Mouse (Mus musculus) adrenal gland, postnatal 10 days (tissue): Measurements from ENCODE around the gene Atxn7l2. TPM values are rescaled to one million over a fixed set of nuclear protein-coding genes. Genes with fewer than 3 reads are reported as not detected.
A peak's percentile ranks its signal among the peaks of the same experiment; 100 is the strongest.

ENCODE experiments used
- DNase-seq: peaks from one replicate; pipeline ENCODE4 v3.0.0; 2021; ENCODE audit warnings: mixed read lengths
- total RNA-seq, 2 experiments: library from RNA; stranded (reverse); gene quantifications; 2 replicates each; pipeline ENCODE4 v1.2.3; 2021

Gene Atxn7l2
- total RNA-seq, 2 experiments from 2014 or later: 7.6 to 10.1 TPM

GRCm38 (mm10) chr3:108205601-108206000, 5.1 kb downstream of the Atxn7l2 start:
- no peak for DNase-seq

GRCm38 (mm10) chr3:108204470-108204869, 6.3 kb downstream of the Atxn7l2 start:
- DNase-seq: no peak

- peak; percentile 88 for DNase-seq
These were observed 7.0 kb downstream of the Atxn7l2 start for GRCm38 (mm10) chr3:108203621-108204325.

- no peak for DNase-seq
These were observed 7.5 kb downstream of the Atxn7l2 start for GRCm38 (mm10) chr3:108203212-108203611.

- no peak for DNase-seq
These were observed 8.2 kb downstream of the Atxn7l2 start for GRCm38 (mm10) chr3:108202506-108202905.

GRCm38 (mm10) chr3:108200329-108201323, 10.1 kb downstream of the Atxn7l2 start, which contains the start of gene Cyb561d1:
TSS of gene Cyb561d1 (minus strand) at chr3:108201212.
- peak; percentile 95 for DNase-seq

- DNase-seq: no peak
These were observed 11.5 kb downstream of the Atxn7l2 start for GRCm38 (mm10) chr3:108199231-108199630.

GRCm38 (mm10) chr3:108197066-108197497, 13.7 kb downstream of the Atxn7l2 start:
- DNase-seq: peak; percentile 53

- no peak for DNase-seq
These were observed 14.7 kb downstream of the Atxn7l2 start for GRCm38 (mm10) chr3:108195941-108196590.

GRCm38 (mm10) chr3:108195287-108195686, 15.4 kb downstream of the Atxn7l2 start:
- no peak for DNase-seq

GRCm38 (mm10) chr3:108193686-108194085, 17.0 kb downstream of the Atxn7l2 start:
- no peak for DNase-seq

- DNase-seq: no peak
These were observed 20.8 kb downstream of the Atxn7l2 start for GRCm38 (mm10) chr3:108189897-108190296.

GRCm38 (mm10) chr3:108188716-108189490, 21.8 kb downstream of the Atxn7l2 start:
- DNase-seq: no peak

- peak; percentile 18 for DNase-seq
These were observed 23.5 kb downstream of the Atxn7l2 start for GRCm38 (mm10) chr3:108187111-108187795.

- peak; percentile 77 for DNase-seq
These were observed 24.4 kb downstream of the Atxn7l2 start, which contains the start of gene Amigo1 for GRCm38 (mm10) chr3:108186098-108187047. TSS of gene Amigo1 (plus strand) at chr3:108186335.

- DNase-seq: no peak
These were observed 25.2 kb downstream of the Atxn7l2 start for GRCm38 (mm10) chr3:108185460-108186097.

- DNase-seq: no peak
These were observed 26.0 kb downstream of the Atxn7l2 start for GRCm38 (mm10) chr3:108184742-108185141.

GRCm38 (mm10) chr3:108180514-108180913, 30.2 kb downstream of the Atxn7l2 start:
- no peak for DNase-seq
